ENCODE assay signal across 8 mouse cellular contexts in the genomic region with DNA sequence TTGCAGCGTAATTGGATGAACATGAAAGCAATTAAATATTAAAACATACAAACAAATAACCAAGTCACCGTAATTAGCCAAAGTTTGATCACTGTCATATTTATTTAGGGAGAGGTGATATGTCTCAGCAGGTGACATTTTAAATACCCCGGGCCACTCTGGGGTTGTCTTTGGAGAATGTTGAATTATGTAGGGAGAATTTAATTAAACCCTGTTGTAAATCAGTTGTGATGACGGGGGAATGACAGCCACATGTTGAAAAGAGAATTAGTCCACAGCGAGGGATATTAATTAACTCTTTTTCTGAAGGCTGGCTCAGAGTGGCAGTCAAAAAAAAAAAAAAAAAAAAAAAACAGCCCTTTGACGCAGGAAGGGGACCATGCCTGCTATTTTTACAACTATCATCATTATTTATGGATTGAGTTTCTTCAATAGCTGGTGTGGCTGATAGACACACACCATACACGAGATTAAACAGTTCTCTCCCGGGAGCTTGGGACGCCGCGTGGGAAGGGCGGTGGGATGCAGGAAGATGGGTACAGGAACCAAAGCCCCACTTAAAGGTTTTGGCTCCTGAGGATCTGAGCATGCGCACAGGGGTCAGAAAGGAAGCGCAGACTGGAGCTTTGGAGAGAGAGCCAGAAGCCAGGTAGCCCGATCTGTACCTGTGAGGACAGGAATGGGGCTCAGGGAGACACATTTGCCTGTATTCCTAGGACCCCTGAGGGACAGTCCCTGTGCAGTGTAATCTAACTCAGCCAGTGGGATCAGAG.
DNase-seq lines count a peak whose midpoint lies in the region; ATAC-seq and TF ChIP-seq lines count a peak whose summit lies in the region.

No protein-coding gene starts in this region.

- H3K9ac ChIP-seq in heart, adult 2 months (ENCODE audit: low read depth, low read length), result no peak overlapping the region
- H3K9ac ChIP-seq in kidney, postnatal 0 days (ENCODE audit: low read depth, low read length), result no peak overlapping the region
- no peak overlapping the region for H3K9ac ChIP-seq in embryonic facial prominence, embryonic 13.5 days
- H3K9ac ChIP-seq in midbrain, embryonic 16.5 days (ENCODE audit: low read depth, low read length), result 0 out of 2 replicates have a peak overlapping the region, but pooled peaks have one; percentile 25

- peaks cover 5% of the 10 kb centered on the region for H3K4me1 ChIP-seq in heart, adult 2 months (ENCODE audit: control insufficient read depth, insufficient read depth, low read length)
- peaks cover 8% of the 10 kb centered on the region; the same call in 1 of the 2 replicates for H3K4me1 ChIP-seq in kidney, postnatal 0 days (replicated peaks; ENCODE audit: insufficient read depth, low read length)
- peaks cover 37% of the 10 kb centered on the region for H3K4me1 ChIP-seq in embryonic facial prominence, embryonic 13.5 days
- H3K4me1 ChIP-seq in midbrain, embryonic 16.5 days (ENCODE audit: control insufficient read depth, insufficient read depth, low read length), result peaks cover 18% of the 10 kb centered on the region; the same call in 1 of the 2 replicates
- no peaks in the 10 kb centered on the region for H3K4me1 ChIP-seq in thymus, adult 2 months (replicated peaks; ENCODE audit: control insufficient read depth, insufficient read depth, low read length)

- intact Hi-C loops in heart, adult 2 months (cut with DNase I), result loop anchor here (2.0 to 5.0 kb wide), 4 partner anchors 222 to 439 kb away; partner anchors contain the start of genes Afmid and Tnrc6c
- intact Hi-C loops in heart, postnatal 14 days (cut with DNase I), result loop anchor here (2.0 to 5.0 kb wide), 4 partner anchors 217 to 439 kb away; partner anchors contain the start of genes Afmid and Tnrc6c

- H3K27ac ChIP-seq in heart, adult 2 months, result no peak overlapping the region
- H3K27ac ChIP-seq in kidney, postnatal 0 days, result no peak overlapping the region
- H3K27ac ChIP-seq in embryonic facial prominence, embryonic 13.5 days, result no peak overlapping the region
- H3K27ac ChIP-seq in midbrain, embryonic 16.5 days (ENCODE audit: low read length), result no peak overlapping the region
- no peak overlapping the region for H3K27ac ChIP-seq in thymus, adult 2 months (ENCODE audit: control insufficient read depth, insufficient read depth, low read length)

- 68% methylated on average over 15 of the region's 15 CpGs for WGBS in heart, adult 2 months
- 33% methylated on average over 15 of the region's 15 CpGs for WGBS in kidney, postnatal 0 days
- WGBS in embryonic facial prominence, embryonic 13.5 days, result 41% methylated on average over 15 of the region's 15 CpGs
- WGBS in midbrain, embryonic 16.5 days, result 32% methylated on average over 15 of the region's 15 CpGs
- WGBS in thymus, adult 2 months, result 71% methylated on average over 15 of the region's 15 CpGs

- no peaks in the 10 kb centered on the region for H3K79me2 ChIP-seq in heart, adult 2 months (replicated peaks; ENCODE audit: control insufficient read depth, insufficient read depth, low read length)

- peak overlapping the region; percentile 15; the same call in 1 of the 2 replicates for H3K4me3 ChIP-seq in heart, adult 2 months
- no peak overlapping the region for H3K4me3 ChIP-seq in kidney, postnatal 0 days (replicated peaks; ENCODE audit: low read depth, low read length)
- H3K4me3 ChIP-seq in embryonic facial prominence, embryonic 13.5 days, result no peak overlapping the region
- H3K4me3 ChIP-seq in midbrain, embryonic 16.5 days (ENCODE audit: low read depth, low read length), result no peak overlapping the region
- H3K4me3 ChIP-seq in thymus, adult 2 months (ENCODE audit: control insufficient read depth, insufficient read depth, low read length), result no peak overlapping the region

- ATAC-seq in kidney, postnatal 0 days (replicated peaks; ENCODE audit: low FRiP score, low read depth), result no peak
- no peak for ATAC-seq in embryonic facial prominence, embryonic 13.5 days (ENCODE audit: insufficient number of reproducible peaks, insufficient read depth, low FRiP score, low TSS enrichment, low read depth)
- ATAC-seq in midbrain, embryonic 16.5 days, result no peak

- no peaks in the 10 kb centered on the region for H3K27me3 ChIP-seq in heart, adult 2 months (ENCODE audit: control insufficient read depth, insufficient read depth, low read length)
- H3K27me3 ChIP-seq in kidney, postnatal 0 days (ENCODE audit: insufficient read depth, low read length), result peaks cover 6% of the 10 kb centered on the region; the same call in 1 of the 2 replicates
- H3K27me3 ChIP-seq in embryonic facial prominence, embryonic 13.5 days, result peaks cover 41% of the 10 kb centered on the region
- H3K27me3 ChIP-seq in midbrain, embryonic 16.5 days (ENCODE audit: control insufficient read depth, insufficient read depth, low read depth, low read length), result no peaks in the 10 kb centered on the region
- no peaks in the 10 kb centered on the region for H3K27me3 ChIP-seq in thymus, adult 2 months (ENCODE audit: control insufficient read depth, insufficient read depth, low read length)

- no peak for TF ChIP-seq CTCF in heart, adult 2 months (IDR thresholded peaks at IDR 0.05)
- TF ChIP-seq CTCF in kidney, postnatal 0 days (IDR thresholded peaks at IDR 0.05; ENCODE audit: low read depth), result no peak
- TF ChIP-seq CTCF in thymus, adult 2 months (IDR thresholded peaks at IDR 0.05; ENCODE audit: borderline replicate concordance, control insufficient read depth, extremely low read depth, insufficient read depth, low read length, poor library complexity), result no peak

- H3K9me3 ChIP-seq in kidney, postnatal 0 days (replicated peaks; ENCODE audit: low read length), result no peaks in the 10 kb centered on the region
- no peaks in the 10 kb centered on the region for H3K9me3 ChIP-seq in embryonic facial prominence, embryonic 13.5 days
- no peaks in the 10 kb centered on the region for H3K9me3 ChIP-seq in midbrain, embryonic 16.5 days (replicated peaks; ENCODE audit: control insufficient read depth, low read length, poor library complexity, severe bottlenecking)

- TF ChIP-seq POLR2A in heart, adult 2 months (IDR thresholded peaks at IDR 0.05; ENCODE audit: insufficient read depth, low read depth, low read length), result no peak
- no peak for TF ChIP-seq POLR2A in thymus, adult 2 months (IDR thresholded peaks at IDR 0.05; ENCODE audit: control insufficient read depth, extremely low read depth, insufficient read depth, low read length, poor library complexity)

- H3K4me2 ChIP-seq in kidney, postnatal 0 days (ENCODE audit: low read length), result peak overlapping the region; percentile 25
- H3K4me2 ChIP-seq in embryonic facial prominence, embryonic 13.5 days, result peak overlapping the region; percentile 44
- peak overlapping the region; percentile 35 for H3K4me2 ChIP-seq in midbrain, embryonic 16.5 days (ENCODE audit: low read length)

- H3K36me3 ChIP-seq in heart, adult 2 months (ENCODE audit: control insufficient read depth, insufficient read depth, low read length), result no peaks in the 10 kb centered on the region
- no peaks in the 10 kb centered on the region for H3K36me3 ChIP-seq in kidney, postnatal 0 days (ENCODE audit: insufficient read depth, low read length)
- H3K36me3 ChIP-seq in embryonic facial prominence, embryonic 13.5 days, result no peaks in the 10 kb centered on the region
- no peaks in the 10 kb centered on the region for H3K36me3 ChIP-seq in midbrain, embryonic 16.5 days (ENCODE audit: control insufficient read depth, insufficient read depth, low read length)
- H3K36me3 ChIP-seq in thymus, adult 2 months (ENCODE audit: control insufficient read depth, insufficient read depth, low read length), result no peaks in the 10 kb centered on the region

- no peak for TF ChIP-seq EP300 in heart, adult 2 months (IDR thresholded peaks at IDR 0.05; ENCODE audit: insufficient read depth, low read depth, low read length)

- no peak for DNase-seq in heart, adult 2 months
- no peak for DNase-seq in heart, postnatal 14 days
- no peak for DNase-seq in kidney, postnatal 0 days (ENCODE audit: low spot score)
- DNase-seq in kidney, adult 9 months, result no peak
- DNase-seq in thymus, adult 2 months, result no peak
- DNase-seq in layer of hippocampus, postnatal 36 days, result no peak
